8 mouse cellular contexts compared by ENCODE assay signal in genomic region chr6:125146797-125147196, GRCm38 (mm10). TPM values are rescaled to one million over a fixed set of nuclear protein-coding genes. Genes with fewer than 3 reads are reported as not detected.
DNase-seq lines count a peak whose midpoint lies in the region; ATAC-seq and TF ChIP-seq lines count a peak whose summit lies in the region.

No protein-coding gene starts in this region.

- no peaks in the 10 kb centered on the region for H3K9me3 ChIP-seq in forebrain, embryonic 16.5 days (ENCODE audit: control insufficient read depth, low read length)
- no peaks in the 10 kb centered on the region for H3K9me3 ChIP-seq in intestine, embryonic 15.5 days

- 85% methylated on average over 4 of the region's 4 CpGs for WGBS in forebrain, embryonic 16.5 days
- 75% methylated on average over 4 of the region's 4 CpGs for WGBS in intestine, embryonic 15.5 days

- no peak for ATAC-seq in forebrain, embryonic 16.5 days
- no peak for ATAC-seq in intestine, embryonic 15.5 days

- peaks cover 4% of the 10 kb centered on the region for H3K36me3 ChIP-seq in forebrain, embryonic 16.5 days (ENCODE audit: control insufficient read depth, insufficient read depth)
- peaks cover 20% of the 10 kb centered on the region for H3K36me3 ChIP-seq in intestine, embryonic 15.5 days
- H3K36me3 ChIP-seq in testis, adult 2 months (ENCODE audit: control insufficient read depth, insufficient read depth, low read length) = peaks cover 2% of the 10 kb centered on the region

- peak; percentile 68 for DNase-seq in cerebellum, adult 9-11 months
- no peak for DNase-seq in cerebellum, postnatal 4 days (ENCODE audit: low spot score in 2 of 2)
- peak; percentile 71 for DNase-seq in MN1 (ENCODE audit: low spot score)
- peak; percentile 55 for DNase-seq in lung, postnatal 25 days (ENCODE audit: low spot score)
- no peak for DNase-seq in right cerebral cortex, postnatal 36 days (ENCODE audit: low spot score in 2 of 2)

- no peak for TF ChIP-seq CTCF in testis, adult 2 months (IDR thresholded peaks at IDR 0.05; ENCODE audit: control insufficient read depth, insufficient read depth, insufficient replicate concordance, low read depth, low read length)

- no peak overlapping the region for H3K4me3 ChIP-seq in forebrain, embryonic 16.5 days (replicated peaks; ENCODE audit: low read length)
- 0 out of 2 replicates have a peak overlapping the region, but pooled peaks have one; percentile 56 for H3K4me3 ChIP-seq in intestine, embryonic 15.5 days (replicated peaks)
- H3K4me3 ChIP-seq in testis, adult 2 months (ENCODE audit: control insufficient read depth, low read depth, low read length) = peak overlapping the region; percentile 90

- H3K27ac ChIP-seq in forebrain, embryonic 16.5 days (ENCODE audit: low read length) = no peak overlapping the region
- no peak overlapping the region for H3K27ac ChIP-seq in intestine, embryonic 15.5 days
- H3K27ac ChIP-seq in testis, adult 2 months (ENCODE audit: control insufficient read depth, insufficient read depth, low read depth, low read length) = peak overlapping the region; percentile 69

- no peak for TF ChIP-seq POLR2A in testis, adult 2 months (IDR thresholded peaks at IDR 0.05; ENCODE audit: control insufficient read depth, low read depth, low read length)

- no peak overlapping the region for H3K9ac ChIP-seq in forebrain, embryonic 16.5 days (replicated peaks; ENCODE audit: low read depth, low read length)
- no peak overlapping the region; the same call in 1 of the 2 replicates for H3K9ac ChIP-seq in intestine, embryonic 15.5 days

- H3K27me3 ChIP-seq in forebrain, embryonic 16.5 days (replicated peaks; ENCODE audit: control insufficient read depth, insufficient read depth, low read length) = no peaks in the 10 kb centered on the region
- no peaks in the 10 kb centered on the region for H3K27me3 ChIP-seq in intestine, embryonic 15.5 days (replicated peaks)
- H3K27me3 ChIP-seq in testis, adult 2 months (ENCODE audit: control insufficient read depth, insufficient read depth, low read length) = no peaks in the 10 kb centered on the region

- peaks cover 37% of the 10 kb centered on the region for H3K4me1 ChIP-seq in forebrain, embryonic 16.5 days (replicated peaks; ENCODE audit: control insufficient read depth, insufficient read depth, low read length)
- peaks cover 40% of the 10 kb centered on the region for H3K4me1 ChIP-seq in intestine, embryonic 15.5 days (replicated peaks)
- peaks cover 23% of the 10 kb centered on the region for H3K4me1 ChIP-seq in testis, adult 2 months (ENCODE audit: control insufficient read depth, insufficient read depth, low read length)

- peak overlapping the region; percentile 95 for H3K4me2 ChIP-seq in forebrain, embryonic 16.5 days (ENCODE audit: low read length)
- H3K4me2 ChIP-seq in intestine, embryonic 15.5 days (replicated peaks) = peak overlapping the region; percentile 74; the same call in 1 of the 2 replicates

RNA-seq across cellular contexts. Expression of gene Iffo1, which starts 1.8 kb away (rescaled TPM):
- polyA plus RNA-seq in forebrain, embryonic 16.5 days (2015; fragmentation: Nextera tagmentation; extraction: Ambion mirVana) = 17.3 and 19.3 TPM in 2 replicates
- 6.9 and 7.2 TPM in 2 replicates for polyA plus RNA-seq in intestine, embryonic 15.5 days (2015; fragmentation: Nextera tagmentation; extraction: Ambion mirVana)
- polyA plus RNA-seq in testis, adult 2 months (2012; rRNA removed) = 60.9 and 62.9 TPM in 2 replicates

RNA-seq across cellular contexts. Expression of gene Nop2, which starts 15.1 kb away (rescaled TPM):
- polyA plus RNA-seq in forebrain, embryonic 16.5 days (2015; fragmentation: Nextera tagmentation; extraction: Ambion mirVana) = 54.4 and 55.3 TPM in 2 replicates
- polyA plus RNA-seq in intestine, embryonic 15.5 days (2015; fragmentation: Nextera tagmentation; extraction: Ambion mirVana) = 68.1 and 70.3 TPM in 2 replicates
- 24.5 and 26.2 TPM in 2 replicates for polyA plus RNA-seq in testis, adult 2 months (2012; rRNA removed)

RNA-seq across cellular contexts. Expression of gene Gapdh, which starts 19.5 kb away (rescaled TPM):
- 1,297 and 1,346 TPM in 2 replicates for polyA plus RNA-seq in forebrain, embryonic 16.5 days (2015; fragmentation: Nextera tagmentation; extraction: Ambion mirVana)
- 2,230 and 2,316 TPM in 2 replicates for polyA plus RNA-seq in intestine, embryonic 15.5 days (2015; fragmentation: Nextera tagmentation; extraction: Ambion mirVana)
- 274 and 379 TPM in 2 replicates for polyA plus RNA-seq in testis, adult 2 months (2012; rRNA removed)

RNA-seq across cellular contexts. Expression of gene Ncapd2, which starts 44.7 kb away (rescaled TPM):
- 91.4 and 91.6 TPM in 2 replicates for polyA plus RNA-seq in forebrain, embryonic 16.5 days (2015; fragmentation: Nextera tagmentation; extraction: Ambion mirVana)
- polyA plus RNA-seq in intestine, embryonic 15.5 days (2015; fragmentation: Nextera tagmentation; extraction: Ambion mirVana) = 83.3 and 96.9 TPM in 2 replicates
- polyA plus RNA-seq in testis, adult 2 months (2012; rRNA removed) = 100 and 109 TPM in 2 replicates

RNA-seq across cellular contexts. Expression of gene Mrpl51, which starts 44.8 kb away (rescaled TPM):
- polyA plus RNA-seq in forebrain, embryonic 16.5 days (2015; fragmentation: Nextera tagmentation; extraction: Ambion mirVana) = 137 and 140 TPM in 2 replicates
- polyA plus RNA-seq in intestine, embryonic 15.5 days (2015; fragmentation: Nextera tagmentation; extraction: Ambion mirVana) = 267 and 273 TPM in 2 replicates
- 171 and 194 TPM in 2 replicates for polyA plus RNA-seq in testis, adult 2 months (2012; rRNA removed)

Comparison
In these comparisons a context has a peak if more than half of its experiments do, and no peak if none do; other contexts are left out.
1. DNase-seq: peak in cerebellum, adult 9-11 months (single experiment), MN1 (single experiment) and lung, postnatal 25 days (single experiment); none in cerebellum, postnatal 4 days (0 of 2) and right cerebral cortex, postnatal 36 days (0 of 2).